Mouse (Mus musculus) bone marrow, adult 2 months (tissue): ENCODE measurements around the gene Ubiad1.

Source experiments
- CTCF ChIP-seq: fragments of 200-500 bp; IDR thresholded peaks from 2 replicates; pipeline ENCODE4 v1.5.1; 2011; ENCODE audit warnings: low read length, control low read depth; ENCODE audit not compliant: control insufficient read depth, insufficient read depth
- POLR2A ChIP-seq: fragments of 200-500 bp; IDR thresholded peaks from 2 replicates; pipeline ENCODE4 v1.6.1; 2011; ENCODE audit warnings: low read depth, mild to moderate bottlenecking, control low read depth, low read length, borderline replicate concordance; ENCODE audit not compliant: control insufficient read depth

DNA sequence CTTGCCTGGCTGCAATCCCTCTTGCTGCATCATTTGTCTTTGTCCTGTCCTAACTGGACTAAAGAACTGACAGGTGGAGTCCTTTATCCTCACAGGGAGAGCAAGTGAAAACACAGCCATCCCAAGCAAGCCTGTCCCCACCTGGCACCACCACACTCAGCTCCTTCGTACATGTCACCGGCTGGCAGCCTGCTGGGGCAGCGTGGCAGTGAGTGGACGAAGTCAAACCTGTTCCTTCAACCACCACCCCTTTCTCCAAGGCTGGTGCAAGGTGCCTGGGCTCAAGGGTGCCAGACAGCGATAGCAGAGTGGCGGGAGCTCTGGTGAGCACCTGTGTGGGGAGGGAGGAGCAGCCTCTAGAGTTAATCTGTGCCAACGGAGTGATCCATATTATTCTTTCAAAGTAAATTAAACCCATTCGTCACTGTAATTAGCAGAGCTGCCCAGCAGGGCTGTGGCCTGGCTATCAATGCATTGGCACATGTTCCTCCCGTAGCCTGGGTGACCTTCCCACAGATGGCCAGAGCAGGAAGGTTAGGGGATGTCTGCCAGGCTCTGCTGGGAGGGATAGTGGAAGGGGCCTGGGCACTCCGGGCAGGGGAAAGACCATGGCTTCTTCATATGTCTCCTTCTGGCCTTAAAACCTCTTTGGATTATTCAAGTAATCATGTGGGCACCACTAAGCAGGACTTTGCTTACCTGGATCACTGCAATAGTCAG lies 36.2 kb downstream of the Ubiad1 start:
- TF ChIP-seq CTCF (no peak), POLR2A (no peak)
